33 mouse cellular contexts compared by ENCODE assay signal in genomic region chr8:124150009-124150408, GRCm38 (mm10).
DNase-seq lines count a peak whose midpoint lies in the region; ATAC-seq and TF ChIP-seq lines count a peak whose summit lies in the region.
"Had no signal": no experiment of that assay in that cellular context is flagged by ENCODE, and none has a peak within 500 bp of the region (broad histone marks: within the 10 kb centered on the region; RNA-seq: fewer than 3 reads in every experiment).

No protein-coding gene starts in this region.

- no peak for ATAC-seq in lung, embryonic 14.5 days (ENCODE audit: insufficient read depth)
- ATAC-seq: forebrain, embryonic 15.5 days; intestine, postnatal 0 days had no signal

- no peaks in the 10 kb centered on the region for H3K4me1 ChIP-seq in lung, embryonic 14.5 days (ENCODE audit: insufficient read depth)
- H3K4me1 ChIP-seq: embryonic facial prominence, embryonic 12.5 days; forebrain, embryonic 15.5 days; hindbrain, embryonic 13.5 days; kidney, embryonic 15.5 days; limb, embryonic 12.5 days; liver, embryonic 15.5 days; megakaryocyte, embryonic 14.5 days; midbrain, embryonic 12.5 days had no signal

- no peak for TF ChIP-seq CTCF in lung, embryonic 14.5 days (IDR thresholded peaks at IDR 0.05; ENCODE audit: low read depth)

- H3K36me3 ChIP-seq in lung, embryonic 14.5 days (ENCODE audit: insufficient read depth) = no peaks in the 10 kb centered on the region
- H3K36me3 ChIP-seq in macrophage (ENCODE audit: inconsistent target) = no peaks in the 10 kb centered on the region
- H3K36me3 ChIP-seq: embryonic facial prominence, embryonic 12.5 days; forebrain, embryonic 10.5 days; forebrain, embryonic 15.5 days; hindbrain, embryonic 13.5 days; kidney, embryonic 15.5 days; limb, embryonic 12.5 days; liver, embryonic 15.5 days; lung, embryonic 15.5 days; midbrain, embryonic 12.5 days had no signal

- H3K79me2 ChIP-seq in macrophage (ENCODE audit: inconsistent target) = no peaks in the 10 kb centered on the region

- no peak overlapping the region for H3K27ac ChIP-seq in lung, embryonic 14.5 days (ENCODE audit: low read depth)
- peak overlapping the region; percentile 53 for H3K27ac ChIP-seq in macrophage
- H3K27ac ChIP-seq: embryonic facial prominence, embryonic 12.5 days; forebrain, embryonic 10.5 days; forebrain, embryonic 15.5 days; gastrocnemius, adult 2 months; hindbrain, embryonic 13.5 days; kidney, embryonic 15.5 days; left cerebral cortex, adult 2 months; limb, embryonic 12.5 days; liver, embryonic 15.5 days; lung, embryonic 15.5 days; midbrain, embryonic 12.5 days had no signal

- no peaks in the 10 kb centered on the region for H3K27me3 ChIP-seq in lung, embryonic 14.5 days (ENCODE audit: insufficient read depth, low read length)
- H3K27me3 ChIP-seq: CH12.LX; embryonic facial prominence, embryonic 12.5 days; forebrain, embryonic 15.5 days; hindbrain, embryonic 13.5 days; kidney, embryonic 15.5 days; limb, embryonic 12.5 days; liver, embryonic 15.5 days; lung, embryonic 15.5 days had no signal

- no peak overlapping the region for H3K4me2 ChIP-seq in lung, embryonic 14.5 days
- H3K4me2 ChIP-seq: embryonic facial prominence, embryonic 12.5 days; forebrain, embryonic 15.5 days; heart, embryonic 11.5 days; hindbrain, embryonic 13.5 days; kidney, embryonic 15.5 days; limb, embryonic 12.5 days; liver, embryonic 15.5 days; lung, embryonic 15.5 days; midbrain, embryonic 12.5 days had no signal

- H3K9ac ChIP-seq in lung, embryonic 14.5 days = no peak overlapping the region
- H3K9ac ChIP-seq: embryonic facial prominence, embryonic 12.5 days; forebrain, embryonic 15.5 days; hindbrain, embryonic 13.5 days; kidney, embryonic 15.5 days; limb, embryonic 12.5 days; liver, embryonic 15.5 days; lung, embryonic 15.5 days; midbrain, embryonic 12.5 days had no signal

- peak; percentile 45 for DNase-seq in lung, embryonic 14.5 days
- DNase-seq in lung, postnatal 25 days (ENCODE audit: low spot score) = no peak
- DNase-seq in 3134 (ENCODE audit: extremely low read depth, insufficient read length, low spot score) = peak; percentile 71
- peak; percentile 14 for DNase-seq in NIH3T3 (ENCODE audit: low read depth)
- no peak for DNase-seq in cerebellum, adult 18-20 months
- DNase-seq in kidney, adult 18-20 months = no peak
- DNase-seq: adrenal gland, adult 2 months; adrenal gland, postnatal 36 days; B cell, adult 2 months; cerebellum, adult 8-10 months; cerebellum, postnatal 25 days; gastrocnemius, adult 2 months; gastrocnemius, postnatal 36 days; heart, adult 18-20 months; heart, postnatal 36 days; kidney, postnatal 25 days; retina, postnatal 1 day; right cerebral cortex, postnatal 14 days had no signal

- no peaks in the 10 kb centered on the region for H3K9me3 ChIP-seq in lung, embryonic 14.5 days (ENCODE audit: low read depth, low read length)
- H3K9me3 ChIP-seq: embryonic facial prominence, embryonic 12.5 days; forebrain, embryonic 15.5 days; hindbrain, embryonic 13.5 days; limb, embryonic 12.5 days; liver, embryonic 15.5 days; lung, embryonic 15.5 days; midbrain, embryonic 12.5 days had no signal

- H3K4me3 ChIP-seq in lung, embryonic 14.5 days (ENCODE audit: low read depth, low read length) = no peak overlapping the region
- H3K4me3 ChIP-seq in macrophage (ENCODE audit: inconsistent target) = no peak overlapping the region
- H3K4me3 ChIP-seq: embryonic facial prominence, embryonic 12.5 days; forebrain, embryonic 10.5 days; forebrain, embryonic 15.5 days; gastrocnemius, adult 2 months; hindbrain, embryonic 13.5 days; kidney, embryonic 15.5 days; left cerebral cortex, adult 2 months; limb, embryonic 12.5 days; liver, embryonic 15.5 days; lung, embryonic 15.5 days; megakaryocyte, embryonic 14.5 days; midbrain, embryonic 12.5 days had no signal

- 61% methylated on average over 11 of the region's 11 CpGs for WGBS in lung, embryonic 14.5 days
- WGBS in macrophage (ENCODE audit: missing documents) = 58% methylated on average over 11 of the region's 11 CpGs

Comparison
In these comparisons a context has a peak if more than half of its experiments do, and no peak if none do; other contexts are left out.
1. DNase-seq: peak in lung, embryonic 14.5 days (single experiment), 3134 (single experiment) and NIH3T3 (single experiment); none in lung, postnatal 25 days (single experiment), cerebellum, adult 18-20 months (0 of 2) and kidney, adult 18-20 months (single experiment).